Mouse (Mus musculus) T-cell, adult 2 months (primary cell): Measurements from ENCODE around the gene Slx4ip.

ENCODE experiments used
- DNase-seq: peaks from one replicate; pipeline ENCODE4 v3.0.0; 2022; ENCODE audit warnings: low spot score

The Slx4ip gene

DNA sequence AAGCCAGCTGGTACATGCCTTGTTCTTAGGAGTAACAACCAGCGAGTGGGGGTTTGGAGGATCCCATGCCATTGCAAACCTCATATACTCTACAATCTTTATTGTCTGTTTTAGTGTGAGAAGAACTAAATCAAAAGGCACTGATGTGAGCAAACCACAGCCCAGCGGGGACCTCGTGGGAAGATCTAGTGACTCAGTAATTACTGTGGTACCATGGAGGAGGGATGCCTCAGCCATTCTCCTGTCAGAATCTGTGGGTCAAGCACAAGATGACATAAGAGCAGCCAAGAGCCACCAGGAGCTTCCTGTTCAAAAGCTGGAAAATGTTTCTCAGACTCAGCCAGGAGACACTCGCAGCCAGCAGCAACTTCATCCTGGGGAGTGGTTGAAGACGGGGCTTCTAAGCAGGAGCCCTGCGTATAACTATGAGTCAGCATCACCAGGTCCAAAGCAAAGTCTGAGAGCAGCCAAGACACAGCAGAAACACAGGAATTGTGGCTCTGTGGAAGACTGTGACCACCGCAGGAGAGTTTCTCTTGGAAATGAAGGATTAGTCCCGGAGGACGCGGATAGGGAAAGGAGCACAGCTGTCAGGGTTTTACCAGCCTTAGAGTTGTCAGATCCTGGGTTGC is 176.6 kb downstream of the Slx4ip start:
- no peak for DNase-seq

DNA sequence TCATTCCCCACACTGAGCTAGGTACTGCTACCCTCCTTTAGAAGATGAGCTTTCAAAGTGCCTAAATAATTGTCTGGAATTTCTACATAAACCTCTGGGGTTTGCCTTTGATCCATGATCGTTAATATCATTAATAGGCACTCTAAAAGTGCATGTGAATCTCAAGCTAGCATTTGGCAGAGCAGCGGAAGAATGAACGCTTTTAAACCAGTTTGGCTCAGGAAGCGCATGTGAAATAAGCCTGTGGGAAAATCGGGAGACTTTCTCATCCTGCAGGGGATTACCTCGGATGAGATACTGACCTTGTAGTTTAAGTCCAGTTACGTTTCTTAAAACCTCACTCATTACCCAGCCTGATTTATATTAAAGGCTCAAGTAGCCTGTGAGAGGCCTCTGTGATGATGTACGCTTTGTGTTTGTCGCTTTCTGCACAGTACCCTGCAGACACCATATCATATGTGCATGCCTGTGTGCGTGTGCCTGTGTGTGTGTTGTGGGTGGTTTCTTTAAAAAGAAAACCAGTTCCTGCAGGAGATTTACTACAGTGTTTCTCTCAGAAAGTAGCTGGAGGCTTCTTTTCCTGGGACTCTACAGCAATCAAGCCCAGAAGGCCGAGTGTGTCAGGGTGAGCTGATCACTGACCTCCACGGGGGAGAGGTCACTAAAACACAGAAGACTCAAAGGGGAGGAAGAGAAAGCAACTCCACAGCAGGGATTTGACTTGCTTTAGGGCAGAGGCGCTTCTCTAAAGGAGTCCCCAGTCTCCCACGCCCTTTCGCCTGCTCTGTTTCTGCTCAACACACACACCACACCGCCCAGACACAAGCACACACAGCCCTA is 182.7 kb downstream of the Slx4ip start:
- no peak for DNase-seq

- no peak for DNase-seq
These were observed 183.2 kb downstream of the Slx4ip start for GRCm38 (mm10) chr2:137074313-137074620.

- no peak for DNase-seq
These were observed 187.8 kb downstream of the Slx4ip start for GRCm38 (mm10) chr2:137078771-137079170.

DNA sequence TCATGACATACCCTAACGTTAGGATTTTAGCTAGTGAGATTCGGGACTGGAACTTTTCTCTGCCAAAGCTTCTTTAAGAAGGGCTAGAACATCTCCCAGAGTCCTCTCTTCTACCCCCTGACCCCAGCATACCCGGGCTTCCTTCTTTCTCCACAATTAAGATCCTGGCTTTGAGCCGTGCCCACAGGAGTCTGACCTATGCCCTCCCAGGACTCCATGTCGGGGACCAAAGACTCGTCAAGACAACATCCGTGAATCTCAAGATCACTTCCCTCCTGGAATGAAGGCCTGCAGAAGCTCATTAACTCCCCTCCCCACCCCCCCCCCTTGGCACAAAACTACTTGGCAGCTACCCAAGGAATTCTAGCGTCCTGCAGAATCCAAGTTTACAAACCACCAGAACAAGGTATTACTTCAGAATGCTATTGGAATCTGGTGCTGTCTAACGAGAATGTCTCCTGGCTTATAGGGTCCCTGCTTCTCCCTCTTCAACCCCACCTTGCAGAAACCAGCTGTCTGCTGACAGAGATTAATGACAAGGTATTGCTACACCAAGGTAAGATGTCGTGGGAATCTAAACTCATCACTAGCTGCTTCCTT is 188.8 kb downstream of the Slx4ip start:
- DNase-seq: no peak

DNA sequence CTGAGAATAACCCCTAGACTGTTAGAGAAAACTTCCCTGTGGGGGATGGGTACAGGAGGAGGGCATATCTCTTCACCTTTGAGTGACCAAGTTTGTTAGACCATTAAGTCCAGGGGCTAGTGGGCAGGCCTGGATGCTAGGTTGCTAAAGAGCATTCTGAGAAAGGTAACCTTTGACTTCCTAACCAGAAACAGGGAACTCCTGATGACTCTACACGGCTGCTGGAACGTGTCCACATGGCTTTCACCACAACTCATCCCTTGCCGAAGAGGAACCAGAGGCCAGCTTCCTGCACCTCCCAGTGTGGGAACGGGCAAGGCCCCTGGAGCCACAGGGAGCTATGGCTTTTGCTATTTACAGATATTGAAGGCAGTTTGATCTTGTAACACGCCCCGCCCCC is 189.4 kb downstream of the Slx4ip start:
- no peak for DNase-seq

DNA sequence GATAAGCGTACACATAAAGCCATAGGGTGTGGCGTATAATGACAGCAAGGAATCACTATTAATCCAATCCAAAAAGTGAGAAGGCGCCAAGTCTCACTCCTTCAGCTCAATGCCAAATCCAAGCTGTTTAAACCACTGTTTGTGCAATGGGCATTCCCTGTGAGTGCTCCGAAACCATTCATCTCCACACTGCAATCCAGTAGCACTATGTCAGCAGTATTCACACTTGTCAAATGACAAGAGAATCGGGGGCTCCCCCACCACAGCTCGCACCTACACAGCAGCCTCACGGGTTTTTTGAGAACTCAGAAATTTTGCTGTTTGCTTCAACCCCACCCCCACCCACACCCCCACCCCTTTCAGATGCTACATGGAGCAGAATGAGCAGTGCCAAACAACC is 190.0 kb downstream of the Slx4ip start:
- no peak for DNase-seq

- no peak for DNase-seq
These were observed 192.0 kb downstream of the Slx4ip start for GRCm38 (mm10) chr2:137082896-137083620.

DNA sequence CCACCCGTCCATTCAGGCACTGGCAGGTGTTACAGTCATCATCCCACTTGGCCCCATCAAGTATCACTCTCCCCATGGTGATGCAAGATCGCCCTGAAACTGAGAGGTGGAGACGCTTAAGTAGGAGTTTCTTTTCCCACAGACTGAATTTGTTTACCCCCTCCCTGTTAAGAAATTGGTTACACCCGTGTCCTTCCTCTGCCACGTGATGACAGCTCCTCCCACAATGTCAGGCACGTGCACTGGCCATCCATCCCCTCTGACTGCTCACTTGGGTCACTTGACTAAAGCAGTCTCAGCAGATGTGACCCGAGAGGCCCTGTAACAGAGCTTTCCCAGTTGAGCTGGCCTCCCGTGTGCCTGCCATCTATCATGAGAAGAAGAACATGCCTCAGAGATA is 194.2 kb downstream of the Slx4ip start:
- no peak for DNase-seq

DNA sequence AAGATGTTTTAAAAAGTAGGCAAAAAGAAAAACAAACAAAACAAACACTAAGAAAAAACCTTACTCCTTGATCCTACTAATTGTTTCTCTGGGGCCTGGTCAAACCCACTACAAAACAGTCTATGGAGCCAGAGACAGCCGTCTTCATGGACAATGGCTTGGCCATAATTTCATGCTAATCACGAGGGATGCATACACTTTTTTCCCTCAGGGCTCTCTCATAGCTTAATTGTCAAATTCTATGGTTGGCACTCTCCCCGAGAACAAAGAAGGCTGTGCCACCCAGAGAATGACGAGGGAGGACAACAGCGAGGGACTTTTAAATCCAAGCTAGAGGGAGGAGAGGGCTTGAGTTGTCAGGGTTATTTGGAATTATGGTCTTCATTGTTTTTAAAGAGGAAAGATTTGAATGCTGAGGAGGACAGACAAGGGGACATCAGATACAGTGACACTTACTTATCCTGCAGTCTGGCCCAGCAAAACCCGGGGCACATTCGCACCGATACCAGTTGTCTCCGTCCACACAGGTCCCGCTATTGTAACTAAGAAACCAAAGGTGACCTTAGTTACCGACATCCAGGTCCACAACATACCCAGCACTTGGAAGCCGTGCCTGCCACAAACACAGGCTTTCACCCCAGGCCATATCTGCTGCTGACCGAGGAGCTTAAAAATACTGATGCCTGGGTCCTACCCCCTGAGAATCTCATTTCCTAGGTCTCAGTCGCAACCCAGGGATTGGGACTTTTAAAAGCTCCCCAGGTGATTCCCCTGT is 195.8 kb downstream of the Slx4ip start:
- DNase-seq: no peak

- DNase-seq: no peak
These were observed 196.7 kb downstream of the Slx4ip start for GRCm38 (mm10) chr2:137087705-137088104.

DNA sequence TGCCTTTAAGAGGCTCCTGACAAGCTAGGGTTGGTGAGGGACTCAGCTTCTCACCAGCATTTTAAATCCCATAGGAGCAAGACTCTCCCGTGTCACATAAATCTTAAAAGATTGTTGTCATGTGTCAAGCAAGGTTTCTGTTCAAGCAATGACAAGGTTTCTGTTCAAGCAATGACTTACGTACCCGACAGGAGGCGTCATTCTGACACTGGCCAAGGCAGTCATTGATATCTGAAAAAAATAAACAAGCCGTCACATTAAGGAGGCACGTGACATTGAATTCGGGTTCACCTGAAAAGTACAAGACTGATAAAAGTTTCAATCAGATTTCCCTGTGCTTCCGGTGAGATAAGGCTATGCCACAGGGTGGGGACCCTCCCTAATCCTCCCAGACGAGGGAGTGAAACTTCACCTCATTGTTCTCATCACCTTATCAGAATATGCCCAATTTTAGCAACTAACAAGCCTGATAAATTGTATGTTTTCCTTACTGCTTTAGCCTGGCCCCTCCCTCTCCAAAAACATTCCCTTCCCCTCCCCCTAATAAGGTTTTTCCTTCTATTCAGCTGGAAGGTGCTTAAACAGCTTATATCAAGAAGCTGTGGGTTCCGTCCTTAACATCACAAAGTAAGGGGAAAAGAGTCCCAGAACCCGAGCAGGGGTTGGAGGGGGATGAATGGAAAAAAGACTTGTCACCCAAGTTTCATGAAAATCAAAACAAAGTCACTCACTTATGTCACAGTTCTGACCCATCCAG is 200.9 kb downstream of the Slx4ip start:
- DNase-seq: no peak

DNA sequence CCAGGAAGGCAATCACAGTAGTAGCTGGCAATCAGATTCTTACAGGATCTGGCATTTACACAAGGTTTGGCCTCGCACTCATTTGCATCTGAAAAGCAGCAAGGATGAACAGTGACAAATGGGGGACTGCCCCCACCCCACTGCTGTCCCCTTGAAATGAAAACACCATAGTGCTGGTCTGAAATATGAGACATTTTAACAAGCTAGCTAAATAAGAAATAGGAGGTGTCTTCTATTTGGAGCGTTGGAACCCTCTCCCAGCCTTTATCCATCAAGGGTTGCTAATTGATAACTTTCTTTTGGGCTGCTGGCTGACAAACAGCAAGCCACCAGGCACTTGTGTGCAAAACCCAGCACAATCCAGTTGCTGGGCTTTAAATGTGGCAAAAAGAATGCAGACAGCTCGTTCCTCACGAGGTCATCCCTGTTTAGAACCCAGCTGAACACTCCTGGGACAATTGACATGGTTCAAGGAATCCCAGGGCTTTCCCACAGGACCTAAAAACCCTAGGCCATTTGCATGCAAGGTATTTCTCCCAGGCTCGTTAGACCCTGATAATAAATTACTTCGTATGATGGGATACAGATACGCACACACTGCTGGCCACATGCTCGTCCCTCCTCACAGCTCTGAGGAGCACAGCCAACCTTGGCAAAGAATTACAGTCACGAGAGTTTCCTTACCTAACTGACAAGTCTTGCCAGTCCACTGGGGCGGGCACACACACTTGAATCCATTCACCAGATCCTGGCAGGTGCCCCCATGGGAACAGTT is 201.7 kb downstream of the Slx4ip start:
- no peak for DNase-seq

DNA sequence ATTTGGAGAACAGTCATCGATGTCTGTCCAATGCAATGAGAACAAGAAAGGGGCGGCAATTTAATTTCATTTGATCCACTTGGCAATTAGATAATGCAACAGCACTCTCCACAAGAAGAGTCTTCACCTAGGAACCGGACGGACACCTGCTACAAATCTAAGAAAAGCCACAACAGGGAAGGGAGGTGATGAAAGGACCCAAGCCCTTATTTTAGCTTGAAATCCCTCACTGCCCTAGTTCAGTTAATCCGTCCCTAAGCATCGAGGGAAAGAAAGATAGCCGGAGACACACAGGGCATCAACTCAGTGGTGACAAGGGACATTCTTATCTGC is 202.2 kb downstream of the Slx4ip start:
- DNase-seq: no peak

- DNase-seq: no peak
These were observed 203.3 kb downstream of the Slx4ip start for GRCm38 (mm10) chr2:137094301-137094700.

DNA sequence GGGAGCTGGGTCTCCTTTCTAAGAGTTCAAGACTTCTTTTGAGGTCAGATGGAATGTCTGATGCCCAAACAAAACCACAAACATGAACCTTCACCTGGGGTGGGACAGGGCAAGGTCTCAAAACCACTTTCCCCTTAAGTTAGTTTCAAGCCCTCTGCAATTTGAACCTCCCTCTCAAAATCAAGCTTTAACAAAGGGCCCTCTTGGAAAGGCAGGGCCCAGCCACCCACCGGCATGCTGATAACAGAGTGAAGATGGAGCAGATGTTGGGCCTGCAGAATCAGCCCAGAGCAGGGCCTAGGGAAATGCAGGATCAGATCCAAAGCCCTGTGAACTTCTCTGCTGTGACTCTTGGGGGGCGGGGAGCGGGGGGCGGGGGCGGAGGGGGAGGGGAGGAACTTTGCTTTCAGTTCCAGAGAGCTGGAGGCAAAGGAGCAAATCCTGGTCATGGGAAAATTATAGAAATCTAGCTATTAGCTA is 206.0 kb downstream of the Slx4ip start:
- DNase-seq: no peak

DNA sequence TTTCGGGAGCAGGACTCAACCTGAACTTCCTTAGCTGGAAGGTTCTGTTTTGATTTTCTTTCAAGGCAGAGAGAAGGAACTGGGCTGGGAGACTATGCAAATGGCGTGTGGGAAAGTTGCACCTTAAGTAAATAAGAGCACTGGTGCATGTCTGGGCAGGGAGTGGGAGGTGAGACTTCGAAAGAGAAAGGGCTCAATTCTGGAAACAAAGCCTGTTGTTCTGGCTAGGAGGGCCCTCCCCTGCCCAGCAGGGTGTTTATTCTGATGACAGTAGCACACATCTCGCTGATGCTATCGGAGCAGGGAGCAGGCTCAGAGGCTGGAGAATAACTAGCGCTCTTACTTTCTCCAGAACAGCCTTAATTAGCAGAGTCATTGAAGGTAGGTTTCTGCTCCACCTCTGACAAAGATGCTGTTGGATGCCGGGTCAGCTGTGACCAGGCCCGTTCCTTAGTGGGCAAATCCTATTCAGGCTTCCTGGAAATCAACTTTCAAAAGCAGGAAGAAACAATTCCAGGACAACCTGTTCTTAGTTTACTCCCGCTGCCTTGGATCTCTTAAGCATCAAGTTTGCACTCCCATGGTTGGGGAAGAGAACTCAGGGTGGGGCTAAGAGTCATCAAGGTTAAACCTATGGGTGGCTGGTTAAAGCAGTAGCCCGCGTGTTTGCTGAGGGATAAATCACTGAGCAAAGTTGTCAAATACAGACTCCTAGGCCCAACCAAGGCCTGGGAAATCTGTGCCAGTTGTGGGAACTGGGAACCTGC is 207.4 kb downstream of the Slx4ip start:
- no peak for DNase-seq

DNA sequence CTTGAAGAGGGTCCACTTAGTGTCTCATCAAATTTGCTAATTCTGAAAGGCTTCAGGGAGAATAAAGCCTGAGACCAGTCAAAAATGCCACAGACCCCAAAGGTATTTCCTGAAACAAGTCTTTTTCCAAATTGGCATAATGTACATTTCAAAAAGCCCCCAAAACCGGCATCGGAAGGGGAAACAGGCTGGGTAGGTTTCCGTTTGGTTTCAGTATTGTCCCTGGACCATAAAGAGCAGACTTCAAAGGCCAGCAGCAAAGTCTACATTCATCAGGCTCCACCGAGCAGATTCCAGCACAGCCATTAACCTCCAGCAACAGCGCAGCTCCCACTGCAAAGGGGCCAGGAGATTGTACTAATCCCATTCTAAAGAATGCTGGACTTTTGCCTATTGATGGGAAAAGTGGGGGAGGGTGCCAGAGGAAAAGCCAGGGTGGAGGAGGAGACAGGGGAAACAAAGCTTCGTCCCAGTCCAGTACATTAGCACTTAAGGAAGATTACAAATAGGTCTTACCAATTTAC is 208.3 kb downstream of the Slx4ip start:
- DNase-seq: no peak

GRCm38 (mm10) chr2:137101074-137101473 is 210.1 kb downstream of the Slx4ip start:
- no peak for DNase-seq
